Mouse (Mus musculus) C2C12 (cell line): Measurements from ENCODE around the gene Pspn.

Experiments used
- CTCF ChIP-seq: IDR thresholded peaks from one replicate; pipeline ENCODE4 v1.5.1; 2011; ENCODE audit not compliant: control insufficient read depth, insufficient read depth, insufficient read length
- MAX ChIP-seq: IDR thresholded peaks from one replicate; pipeline ENCODE4 v1.6.1; 2011; ENCODE audit warnings: mild to moderate bottlenecking, control low read depth
- MYOD1 ChIP-seq: IDR thresholded peaks from one replicate; pipeline ENCODE4 v1.6.1; 2011; ENCODE audit warnings: low read depth; ENCODE audit not compliant: control insufficient read depth, insufficient read length
- MYOG ChIP-seq: IDR thresholded peaks from one replicate; pipeline ENCODE4 v1.6.1; 2011; ENCODE audit not compliant: control insufficient read depth, insufficient read length; ENCODE audit errors: extremely low read depth
- USF1 ChIP-seq: IDR thresholded peaks from one replicate; pipeline ENCODE4 v1.6.1; 2011; ENCODE audit warnings: low read depth, mild to moderate bottlenecking, control low read depth, moderate library complexity

DNA sequence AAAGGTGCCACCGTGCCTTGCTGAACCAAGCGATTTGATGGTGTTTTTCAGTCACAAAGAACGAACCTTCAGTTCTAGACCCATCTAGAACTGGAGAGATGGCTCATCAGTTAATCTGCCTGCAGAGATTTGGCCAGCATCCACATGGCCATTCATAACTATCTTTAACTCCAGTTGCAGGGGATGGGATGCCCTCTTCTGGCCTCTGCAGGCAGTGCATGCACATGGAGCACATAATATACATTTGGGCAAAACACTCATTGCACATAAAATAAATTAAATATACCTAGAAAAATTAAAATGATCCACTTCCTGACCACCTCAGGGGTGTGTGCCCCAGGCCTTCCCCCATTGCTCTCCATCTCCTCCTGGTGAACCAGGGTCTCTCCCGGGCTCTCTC is 37.9 kb downstream of the Pspn start:
- TF ChIP-seq CTCF (no peak), USF1 (no peak), MYOG (no peak), MYOD1 (no peak), MAX (no peak)
